Mouse (Mus musculus): ENCODE results near the gene Sirt6. TPM values are rescaled to one million over a fixed set of nuclear protein-coding genes. Genes with fewer than 3 reads are reported as not detected.
A peak's percentile ranks its signal among the peaks of the same experiment; 100 is the strongest.

Gene Sirt6
- polyA plus RNA-seq, 1 experiment from 2014 or later: 28.6 TPM

DNA sequence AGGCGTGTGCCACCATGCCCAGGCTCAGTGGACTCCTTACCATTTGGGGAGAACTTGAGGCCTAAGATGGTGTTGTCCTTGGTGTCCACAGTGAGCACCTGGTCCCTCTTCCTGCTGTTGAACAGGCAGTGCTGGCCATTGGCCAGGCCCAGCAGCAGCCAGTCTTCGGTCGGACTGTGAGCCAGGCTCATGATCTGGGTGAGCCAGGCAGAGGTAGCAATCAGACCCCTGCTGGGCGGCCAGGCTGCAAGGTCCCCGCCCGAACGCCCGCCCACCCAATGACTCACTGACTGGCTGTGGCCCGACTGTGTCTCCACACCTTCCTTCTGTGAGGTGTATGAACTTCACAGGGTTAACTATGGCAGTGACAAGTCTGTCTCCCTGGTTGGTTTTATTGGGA is 35.8 kb downstream of the Sirt6 start:
- Histone ChIP-seq H3K4me2 (ENCODE audit: low read depth, low read length) (no peak overlapping the region), H3K4me3 (replicated peaks; ENCODE audit: low read length) (no peak overlapping the region), H3K27me3 (ENCODE audit: control insufficient read depth, insufficient read depth, low read length) (peaks cover 3% of the 10 kb centered on the region), H3K4me1 (ENCODE audit: control insufficient read depth, insufficient read depth, low read length) (peaks cover 9% of the 10 kb centered on the region), H3K36me3 (ENCODE audit: control insufficient read depth, insufficient read depth, low read length) (no peaks in the 10 kb centered on the region), H3K9me3 (replicated peaks; ENCODE audit: control insufficient read depth, low read length) (no peaks in the 10 kb centered on the region), H3K27ac (ENCODE audit: low read length) (no peak overlapping the region), H3K9ac (ENCODE audit: low read length) (no peak overlapping the region)
- ATAC-seq (ENCODE audit: insufficient read depth, low FRiP score): no peak
- WGBS: 44% methylated on average over 9 of the region's 9 CpGs

DNA sequence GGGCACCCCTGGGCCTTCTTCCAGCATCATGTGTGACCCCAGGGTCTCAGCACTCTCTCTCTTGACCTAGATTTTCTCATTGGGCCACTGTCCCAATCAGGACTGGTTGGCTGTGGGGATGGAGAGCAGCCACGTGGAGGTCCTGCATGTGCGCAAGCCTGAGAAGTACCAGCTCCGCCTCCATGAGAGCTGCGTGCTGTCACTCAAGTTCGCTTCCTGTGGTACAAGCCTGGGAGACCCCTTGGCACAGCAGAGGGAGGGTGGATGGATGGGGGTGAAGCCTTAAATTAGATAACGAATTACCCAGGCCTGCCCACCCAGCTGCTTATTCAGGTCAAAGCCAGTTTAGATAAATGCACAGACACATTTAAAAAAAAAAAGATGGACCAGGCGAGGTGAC is 38.9 kb downstream of the Sirt6 start:
- no peak overlapping the region for H3K9ac ChIP-seq (ENCODE audit: low read length)
- no peaks in the 10 kb centered on the region for H3K9me3 ChIP-seq (replicated peaks; ENCODE audit: control insufficient read depth, low read length)
- H3K4me1 ChIP-seq (ENCODE audit: control insufficient read depth, insufficient read depth, low read length): no peaks in the 10 kb centered on the region
- H3K27me3 ChIP-seq (ENCODE audit: control insufficient read depth, insufficient read depth, low read length): no peaks in the 10 kb centered on the region; the same call in 1 of the 2 replicates
- no peak overlapping the region for H3K4me3 ChIP-seq (replicated peaks; ENCODE audit: low read length)
- peaks cover 2% of the 10 kb centered on the region; the same call in 1 of the 2 replicates for H3K36me3 ChIP-seq (ENCODE audit: control insufficient read depth, insufficient read depth, low read length)
- ATAC-seq (ENCODE audit: insufficient read depth, low FRiP score): no peak
- 71% methylated on average over 7 of the region's 7 CpGs for WGBS
- no peak overlapping the region for H3K27ac ChIP-seq (ENCODE audit: low read length)
- H3K4me2 ChIP-seq (ENCODE audit: low read depth, low read length): no peak overlapping the region

- Histone ChIP-seq H3K9ac (ENCODE audit: low read length) (no peak overlapping the region), H3K27ac (ENCODE audit: low read length) (no peak overlapping the region), H3K9me3 (replicated peaks; ENCODE audit: control insufficient read depth, low read length) (no peaks in the 10 kb centered on the region), H3K4me2 (ENCODE audit: low read depth, low read length) (no peak overlapping the region), H3K36me3 (ENCODE audit: control insufficient read depth, insufficient read depth, low read length) (peaks cover 2% of the 10 kb centered on the region; the same call in 1 of the 2 replicates), H3K4me1 (ENCODE audit: control insufficient read depth, insufficient read depth, low read length) (peaks cover 7% of the 10 kb centered on the region; the same call in 1 of the 2 replicates), H3K27me3 (ENCODE audit: control insufficient read depth, insufficient read depth, low read length) (no peaks in the 10 kb centered on the region), H3K4me3 (replicated peaks; ENCODE audit: low read length) (no peak overlapping the region)
- WGBS: 59% methylated on average over 6 of the region's 6 CpGs
- ATAC-seq (ENCODE audit: insufficient read depth, low FRiP score): no peak
These were observed 44.2 kb downstream of the Sirt6 start for GRCm38 (mm10) chr10:81583347-81583746.

DNA sequence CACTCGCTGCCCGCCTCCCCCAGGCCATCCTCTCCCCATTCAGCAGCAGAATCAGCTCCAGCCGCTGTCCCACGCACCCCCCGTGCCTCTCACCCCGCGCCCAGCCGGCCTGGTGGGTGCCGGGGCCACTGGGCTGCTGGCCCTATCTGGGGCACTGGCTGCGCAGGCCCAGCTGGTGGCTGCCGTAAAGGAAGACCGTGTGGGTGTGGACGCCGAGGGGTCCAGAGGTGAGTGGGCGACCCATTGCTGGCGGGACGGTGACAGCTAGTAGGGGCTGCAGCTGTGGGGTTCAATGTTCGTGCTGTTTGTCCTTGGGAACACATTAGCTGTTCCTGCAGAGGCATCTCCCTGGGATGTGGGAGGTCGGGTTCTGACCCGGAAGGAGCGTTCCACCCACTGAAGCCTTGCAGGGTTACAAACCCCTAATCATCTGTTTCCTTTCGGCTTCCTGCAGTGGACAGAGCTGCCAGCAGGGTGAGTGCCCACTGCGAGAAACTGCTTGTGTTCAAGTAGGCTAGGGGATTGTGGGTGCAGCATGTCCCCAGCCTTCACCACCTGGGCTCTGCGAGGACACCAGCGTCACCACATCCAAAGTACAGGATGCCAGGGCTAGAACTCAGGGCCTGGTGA is 47.0 kb downstream of the Sirt6 start:
- ATAC-seq (ENCODE audit: insufficient read depth, low FRiP score): no peak
- H3K9ac ChIP-seq (ENCODE audit: low read length): peak overlapping the region; percentile 22; the same call in 1 of the 2 replicates

DNA sequence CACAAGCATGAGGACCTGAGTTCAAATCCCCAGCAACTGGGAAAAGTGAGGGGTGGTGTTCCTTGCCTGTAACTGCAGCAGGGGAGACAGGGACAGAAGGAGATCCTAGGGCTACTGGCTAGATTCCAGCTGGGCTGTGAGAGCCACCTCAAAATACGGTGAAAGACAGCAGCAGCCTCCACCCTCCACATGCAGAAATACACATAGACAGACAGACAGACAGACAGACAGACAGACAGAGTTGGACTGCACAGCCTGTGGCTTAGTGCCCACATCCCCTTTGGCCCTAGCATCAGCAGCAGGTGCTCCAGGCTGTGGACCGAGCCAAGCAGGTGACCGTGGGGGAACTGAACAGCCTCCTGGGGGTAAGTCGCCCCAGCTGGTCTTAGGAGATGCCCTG is 47.6 kb downstream of the Sirt6 start:
- Histone ChIP-seq H3K4me3 (replicated peaks; ENCODE audit: low read length) (no peak overlapping the region), H3K9ac (ENCODE audit: low read length) (0 out of 2 replicates have a peak overlapping the region, but pooled peaks have one; percentile 22), H3K4me2 (ENCODE audit: low read depth, low read length) (no peak overlapping the region), H3K36me3 (ENCODE audit: control insufficient read depth, insufficient read depth, low read length) (no peaks in the 10 kb centered on the region), H3K9me3 (replicated peaks; ENCODE audit: control insufficient read depth, low read length) (no peaks in the 10 kb centered on the region), H3K4me1 (ENCODE audit: control insufficient read depth, insufficient read depth, low read length) (peaks cover 13% of the 10 kb centered on the region), H3K27ac (ENCODE audit: low read length) (no peak overlapping the region), H3K27me3 (ENCODE audit: control insufficient read depth, insufficient read depth, low read length) (no peaks in the 10 kb centered on the region)
- no peak for ATAC-seq (ENCODE audit: insufficient read depth, low FRiP score)
- WGBS: 71% methylated on average over 4 of the region's 4 CpGs

More for the DNA sequence above, 47.0 kb downstream of the Sirt6 start:
- Histone ChIP-seq H3K27ac (ENCODE audit: low read length) (no peak overlapping the region), H3K4me1 (ENCODE audit: control insufficient read depth, insufficient read depth, low read length) (peaks cover 10% of the 10 kb centered on the region), H3K9me3 (replicated peaks; ENCODE audit: control insufficient read depth, low read length) (no peaks in the 10 kb centered on the region), H3K4me2 (ENCODE audit: low read depth, low read length) (no peak overlapping the region), H3K27me3 (ENCODE audit: control insufficient read depth, insufficient read depth, low read length) (no peaks in the 10 kb centered on the region), H3K36me3 (ENCODE audit: control insufficient read depth, insufficient read depth, low read length) (no peaks in the 10 kb centered on the region), H3K4me3 (replicated peaks; ENCODE audit: low read length) (no peak overlapping the region)
- 53% methylated on average over 25 of the region's 25 CpGs for WGBS

DNA sequence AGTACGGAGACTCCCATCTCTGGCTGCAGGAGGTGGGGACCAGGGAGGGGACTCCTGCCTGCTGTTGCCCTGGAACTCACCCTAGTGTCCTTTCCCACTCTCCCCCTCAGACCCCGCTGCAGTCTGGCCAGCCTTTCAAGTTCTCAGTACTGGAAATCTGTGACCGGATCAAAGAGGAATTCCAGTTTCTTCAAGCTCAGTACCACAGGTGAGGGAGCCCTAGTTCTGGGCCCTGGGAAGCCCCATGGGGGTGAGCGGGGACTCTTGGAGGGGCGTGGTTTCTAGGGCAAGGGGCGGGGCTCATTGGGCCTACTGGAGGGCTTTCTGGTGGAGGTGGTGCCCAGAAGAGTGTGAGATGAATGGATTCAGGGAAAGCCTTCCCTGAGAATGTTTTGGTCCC is 51.9 kb downstream of the Sirt6 start:
- Histone ChIP-seq H3K27me3 (ENCODE audit: control insufficient read depth, insufficient read depth, low read length) (no peaks in the 10 kb centered on the region), H3K4me1 (ENCODE audit: control insufficient read depth, insufficient read depth, low read length) (peaks cover 38% of the 10 kb centered on the region), H3K36me3 (ENCODE audit: control insufficient read depth, insufficient read depth, low read length) (no peaks in the 10 kb centered on the region), H3K27ac (ENCODE audit: low read length) (no peak overlapping the region; the same call in 1 of the 2 replicates), H3K4me3 (replicated peaks; ENCODE audit: low read length) (peak overlapping the region; percentile 64), H3K9ac (ENCODE audit: low read length) (peak overlapping the region; percentile 76), H3K4me2 (ENCODE audit: low read depth, low read length) (peak overlapping the region; percentile 75), H3K9me3 (replicated peaks; ENCODE audit: control insufficient read depth, low read length) (no peaks in the 10 kb centered on the region)
- 4% methylated on average over 6 of the region's 6 CpGs for WGBS
- ATAC-seq (ENCODE audit: insufficient read depth, low FRiP score): no peak

- Histone ChIP-seq H3K36me3 (ENCODE audit: control insufficient read depth, insufficient read depth, low read length) (no peaks in the 10 kb centered on the region), H3K4me3 (replicated peaks; ENCODE audit: low read length) (peak overlapping the region; percentile 64), H3K27ac (ENCODE audit: low read length) (peak overlapping the region; percentile 52; the same call in 1 of the 2 replicates), H3K4me2 (ENCODE audit: low read depth, low read length) (peak overlapping the region; percentile 75), H3K27me3 (ENCODE audit: control insufficient read depth, insufficient read depth, low read length) (no peaks in the 10 kb centered on the region), H3K9ac (ENCODE audit: low read length) (peak overlapping the region; percentile 76), H3K4me1 (ENCODE audit: control insufficient read depth, insufficient read depth, low read length) (peaks cover 40% of the 10 kb centered on the region), H3K9me3 (replicated peaks; ENCODE audit: control insufficient read depth, low read length) (no peaks in the 10 kb centered on the region)
- WGBS: 1% methylated on average over 29 of the region's 30 CpGs
- ATAC-seq (ENCODE audit: insufficient read depth, low FRiP score): no peak
These were observed 52.4 kb downstream of the Sirt6 start for GRCm38 (mm10) chr10:81575208-81575631.

- Histone ChIP-seq H3K4me2 (ENCODE audit: low read depth, low read length) (peak within 1 kb of the TSS; percentile 75), H3K27me3 (ENCODE audit: control insufficient read depth, insufficient read depth, low read length) (no peaks in the 10 kb centered on the region), H3K4me3 (replicated peaks; ENCODE audit: low read length) (peak within 1 kb of the TSS; percentile 64), H3K9me3 (replicated peaks; ENCODE audit: control insufficient read depth, low read length) (no peaks in the 10 kb centered on the region), H3K9ac (ENCODE audit: low read length) (peak within 1 kb of the TSS; percentile 76), H3K36me3 (ENCODE audit: control insufficient read depth, insufficient read depth, low read length) (no peaks in the 10 kb centered on the region), H3K4me1 (ENCODE audit: control insufficient read depth, insufficient read depth, low read length) (peaks cover 45% of the 10 kb centered on the region), H3K27ac (ENCODE audit: low read length) (peak within 1 kb of the TSS; percentile 52; the same call in 1 of the 2 replicates)
- 20% methylated on average over 10 of the region's 10 CpGs for WGBS
- no peak for ATAC-seq (ENCODE audit: insufficient read depth, low FRiP score)
These were observed 53.2 kb downstream of the Sirt6 start, which contains the start of gene Tle2 for GRCm38 (mm10) chr10:81574081-81575056. TSS of gene Tle2 (plus strand) at chr10:81574561.

DNA sequence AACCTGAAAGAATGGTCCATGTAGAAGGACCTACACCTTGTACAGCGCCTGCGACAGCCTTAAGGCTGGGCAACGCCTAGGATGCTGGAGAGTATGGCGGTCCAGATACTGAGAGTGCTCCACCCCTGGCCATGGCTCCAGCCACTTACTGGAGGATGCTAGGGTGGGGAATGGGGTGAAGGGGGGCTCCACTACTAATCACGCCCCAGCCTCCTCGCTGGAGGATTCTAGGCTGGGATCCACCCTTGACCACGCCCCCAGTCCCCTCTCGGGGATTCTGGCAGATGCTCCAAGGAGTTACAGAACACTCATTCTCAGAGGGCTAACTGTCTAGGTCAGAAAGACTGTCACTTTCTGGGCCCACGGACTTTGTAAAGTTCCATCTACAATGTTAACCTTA is 54.6 kb downstream of the Sirt6 start:
- Histone ChIP-seq H3K36me3 (ENCODE audit: control insufficient read depth, insufficient read depth, low read length) (no peaks in the 10 kb centered on the region), H3K9ac (ENCODE audit: low read length) (no peak overlapping the region), H3K9me3 (replicated peaks; ENCODE audit: control insufficient read depth, low read length) (no peaks in the 10 kb centered on the region), H3K4me2 (ENCODE audit: low read depth, low read length) (peak overlapping the region; percentile 71; the same call in 1 of the 2 replicates), H3K27ac (ENCODE audit: low read length) (peak overlapping the region; percentile 55), H3K4me3 (replicated peaks; ENCODE audit: low read length) (no peak overlapping the region), H3K4me1 (ENCODE audit: control insufficient read depth, insufficient read depth, low read length) (peaks cover 58% of the 10 kb centered on the region), H3K27me3 (ENCODE audit: control insufficient read depth, insufficient read depth, low read length) (no peaks in the 10 kb centered on the region)
- 17% methylated on average over 9 of the region's 9 CpGs for WGBS
- ATAC-seq (ENCODE audit: insufficient read depth, low FRiP score): no peak

Data from stomach, embryonic 16.5 days (tissue).